8 mouse cellular contexts compared by ENCODE assay signal in the genomic region with DNA sequence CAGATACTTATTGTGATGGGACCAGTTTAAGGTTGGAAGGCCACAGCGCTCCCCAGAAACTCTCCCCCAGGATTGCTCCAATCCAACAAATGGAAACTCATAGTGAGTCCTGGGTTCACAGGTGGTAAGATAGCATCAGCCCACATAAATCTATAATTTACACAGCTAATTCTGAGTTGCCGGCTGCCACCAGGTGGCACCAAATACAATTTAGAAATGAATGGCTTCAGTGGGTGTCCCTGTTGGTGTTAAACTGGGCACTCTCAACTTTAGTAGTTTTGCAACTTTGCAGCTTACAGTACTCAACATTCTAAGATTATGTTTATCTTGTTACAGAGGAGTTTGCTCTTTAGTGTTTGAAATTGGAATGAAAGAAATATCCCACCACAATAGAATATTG.
DNase-seq lines count a peak whose midpoint lies in the region; ATAC-seq and TF ChIP-seq lines count a peak whose summit lies in the region.
"Had no signal": no experiment of that assay in that cellular context is flagged by ENCODE, and none has a peak within 500 bp of the region (broad histone marks: within the 10 kb centered on the region; RNA-seq: fewer than 3 reads in every experiment).

No protein-coding gene starts in this region.

- no peak overlapping the region for H3K4me3 ChIP-seq in neural tube, embryonic 15.5 days (replicated peaks)
- H3K4me3 ChIP-seq in liver, embryonic 14.5 days (ENCODE audit: insufficient read depth in 1 of 2, low read depth in 2 of 2, low read length in 2 of 2), result no peak overlapping the region
- H3K4me3 ChIP-seq: erythroblast, embryonic 14.5 days had no signal

- no peaks in the 10 kb centered on the region for H3K36me3 ChIP-seq in neural tube, embryonic 15.5 days
- H3K36me3 ChIP-seq in liver, embryonic 14.5 days (replicated peaks; ENCODE audit: control insufficient read depth, insufficient read depth, low read depth), result no peaks in the 10 kb centered on the region

- no peak for TF ChIP-seq EP300 in liver, embryonic 14.5 days (IDR thresholded peaks at IDR 0.05; ENCODE audit: low read depth)

- H3K27me3 ChIP-seq in neural tube, embryonic 15.5 days (replicated peaks), result no peaks in the 10 kb centered on the region
- H3K27me3 ChIP-seq in liver, embryonic 14.5 days (ENCODE audit: control insufficient read depth, insufficient read depth, low read length), result no peaks in the 10 kb centered on the region

- peak; percentile 38; the same call in 1 of the 2 replicates for TF ChIP-seq CTCF in liver, embryonic 14.5 days (IDR thresholded peaks at IDR 0.05; ENCODE audit: low read depth)

- ATAC-seq in neural tube, embryonic 15.5 days (ENCODE audit: low FRiP score), result no peak
- no peak for ATAC-seq in liver, embryonic 14.5 days (ENCODE audit: insufficient read depth)

- WGBS in neural tube, embryonic 15.5 days, result 23% methylated on average over 2 of the region's 2 CpGs
- 5% methylated on average over 2 of the region's 2 CpGs for WGBS in liver, embryonic 14.5 days (ENCODE audit: insufficient replicate concordance)

- H3K9ac ChIP-seq in neural tube, embryonic 15.5 days (replicated peaks), result no peak overlapping the region
- H3K9ac ChIP-seq in liver, embryonic 14.5 days (replicated peaks), result no peak overlapping the region

- no peaks in the 10 kb centered on the region for H3K4me1 ChIP-seq in neural tube, embryonic 15.5 days
- no peaks in the 10 kb centered on the region for H3K4me1 ChIP-seq in liver, embryonic 14.5 days (replicated peaks; ENCODE audit: control insufficient read depth in 2 of 2, insufficient read depth in 2 of 2, low read length in 1 of 2)

- no peak overlapping the region for H3K27ac ChIP-seq in neural tube, embryonic 15.5 days (replicated peaks)
- H3K27ac ChIP-seq in liver, embryonic 14.5 days, result no peak overlapping the region

- no peak overlapping the region for H3K4me2 ChIP-seq in neural tube, embryonic 15.5 days
- no peak overlapping the region for H3K4me2 ChIP-seq in liver, embryonic 14.5 days (ENCODE audit: low read depth)

- H3K9me3 ChIP-seq in neural tube, embryonic 15.5 days (replicated peaks), result no peaks in the 10 kb centered on the region
- H3K9me3 ChIP-seq in liver, embryonic 14.5 days (ENCODE audit: control insufficient read depth, low read length), result no peaks in the 10 kb centered on the region

- DNase-seq in neural tube, embryonic 10.5 days (ENCODE audit: extremely low spot score, low spot score), result peak; percentile 35
- DNase-seq in adrenal gland, postnatal 10 days, result peak; percentile 64
- peak; percentile 70 for DNase-seq in embryo, embryonic 11 days
- peak; percentile 64 for DNase-seq in kidney, postnatal 10 days
- no peak for DNase-seq in liver, embryonic 14.5 days (ENCODE audit: low read depth in 3 of 3, low spot score in 3 of 3)
- peak; percentile 29 to 49 for DNase-seq in right cerebral cortex, postnatal 36 days (ENCODE audit: low spot score in 2 of 2)

Comparison
In these comparisons a context has a peak if more than half of its experiments do, and no peak if none do; other contexts are left out.
1. DNase-seq: peak in neural tube, embryonic 10.5 days (single experiment), adrenal gland, postnatal 10 days (single experiment), embryo, embryonic 11 days (single experiment), kidney, postnatal 10 days (single experiment) and right cerebral cortex, postnatal 36 days (2 of 2); none in liver, embryonic 14.5 days (0 of 3).